Mouse (Mus musculus) heart, embryonic 11.5 days (tissue): ENCODE results near the gene Hid1. TPM values are rescaled to one million over a fixed set of nuclear protein-coding genes. Genes with fewer than 3 reads are reported as not detected.
A peak's percentile ranks its signal among the peaks of the same experiment; 100 is the strongest.

ENCODE experiments used
- ATAC-seq: fragments of 200-750 bp; cut with Nextera tagmentation; replicated peaks from 2 replicates; pipeline ENCODE4 v1.8.0; 2017; ENCODE audit warnings: moderate library complexity; ENCODE audit not compliant: insufficient number of reproducible peaks, low FRiP score, low TSS enrichment
- H3K27ac ChIP-seq: fragments of 300-500 bp; sonication (generic); 2 replicates; pipeline ENCODE4 v1.5.1; 2014; ENCODE audit warnings: mild to moderate bottlenecking, low read depth, low read length
- H3K27me3 ChIP-seq: fragments of 300-500 bp; sonication (generic); 2 replicates; pipeline ENCODE4 v1.6.1; 2014; ENCODE audit warnings: mild to moderate bottlenecking, low read length, mixed read lengths; ENCODE audit not compliant: control insufficient read depth, insufficient read depth
- H3K36me3 ChIP-seq: fragments of 300-500 bp; sonication (generic); 2 replicates; pipeline ENCODE4 v1.6.1; 2014; ENCODE audit warnings: mild to moderate bottlenecking, low read length, moderate library complexity, mixed read lengths; ENCODE audit not compliant: control insufficient read depth, insufficient read depth
- H3K4me1 ChIP-seq: fragments of 300-500 bp; sonication (generic); 2 replicates; pipeline ENCODE4 v1.6.1; 2014; ENCODE audit warnings: low read length; ENCODE audit not compliant: control insufficient read depth, insufficient read depth
- H3K4me2 ChIP-seq: fragments of 300-500 bp; sonication (generic); 2 replicates; pipeline ENCODE4 v1.6.1; 2014; ENCODE audit warnings: mild to moderate bottlenecking, moderate library complexity
- H3K4me3 ChIP-seq: fragments of 300-500 bp; sonication (generic); 2 replicates; pipeline ENCODE4 v1.5.1; 2014; ENCODE audit warnings: low read depth, low read length
- H3K9ac ChIP-seq: fragments of 300-500 bp; sonication (generic); 2 replicates; pipeline ENCODE4 v1.6.1; 2014; ENCODE audit warnings: mild to moderate bottlenecking, low read depth, low read length, moderate library complexity
- H3K9me3 ChIP-seq: fragments of 300-500 bp; sonication (generic); replicated peaks from 2 replicates; pipeline ENCODE4 v1.6.1; 2016; ENCODE audit warnings: low read length; ENCODE audit not compliant: control insufficient read depth
- WGBS: fragments of 180-500 bp; shearing (Covaris S2); extraction: QIAGEN DNeasy Blood & Tissue Kit; methylation state at CpG from one replicate; pipeline ENCODE4 v1.1.7; 2014; ENCODE audit not compliant: insufficient replicate concordance; 5-methylcytosine and 5-hydroxymethylcytosine counted together
- polyA plus RNA-seq: library from polyadenylated mRNA; unstranded; fragments of >200 nt; fragmentation: Nextera tagmentation; extraction: Ambion mirVana; gene quantifications from 2 replicates; pipeline ENCODE4 v1.2.1, GENCODE M21; 2014

Gene Hid1
- polyA plus RNA-seq, 1 experiment from 2014 or later, result 6.2 TPM

DNA sequence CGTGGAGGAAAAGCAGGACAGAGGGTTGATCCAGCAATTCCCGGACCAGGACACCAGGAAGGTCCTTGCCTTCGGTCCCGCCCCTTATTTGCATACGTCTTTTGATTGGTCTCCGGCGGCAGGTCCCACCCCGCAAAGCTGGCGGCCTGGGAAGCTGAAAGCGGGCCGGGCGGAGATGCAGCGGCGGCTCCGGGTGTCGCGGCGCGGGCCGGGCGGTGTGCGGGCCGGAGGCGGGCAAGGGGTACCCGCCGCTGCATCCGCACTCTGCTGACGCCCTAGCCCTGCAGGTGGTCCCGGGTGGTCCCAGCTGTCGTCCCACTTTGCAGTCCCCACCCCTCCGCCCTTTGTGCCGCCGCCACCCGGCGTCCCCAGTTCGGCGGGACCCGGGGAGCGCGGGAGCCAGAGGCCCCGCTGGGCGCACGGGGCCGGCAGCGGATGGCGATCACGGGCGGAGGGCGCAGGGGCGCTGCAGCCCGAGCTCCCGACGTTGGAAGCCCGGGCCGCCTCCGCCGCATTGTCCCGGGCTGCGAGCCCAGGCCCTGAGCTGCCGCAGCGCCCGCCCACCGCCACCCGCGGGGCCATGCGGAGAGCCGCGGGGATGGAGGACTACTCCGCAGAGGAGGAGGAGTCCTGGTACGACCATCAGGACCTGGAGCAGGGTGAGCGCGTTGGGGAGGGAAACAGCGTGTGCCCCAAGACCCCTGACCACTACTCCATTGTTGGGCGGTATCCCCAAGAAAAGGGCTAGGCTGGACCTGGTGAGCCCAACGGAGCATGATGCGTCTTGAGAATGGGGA is 14.4 kb upstream of the Hid1 start, which contains the start of gene Cdr2l:
Gene Cdr2l, plus strand, starts transcription at position 174 of the 797 bp plus-strand sequence.
- peak within 1 kb of the TSS; percentile 75 for H3K4me2 ChIP-seq
- peak; percentile 83 for ATAC-seq
- H3K27me3 ChIP-seq, result peaks cover 15% of the 10 kb centered on the region; the same call in 1 of the 2 replicates
- under 1% methylated on average over 76 of the region's 76 CpGs for WGBS
- H3K4me3 ChIP-seq, result peak within 1 kb of the TSS; percentile 78
- H3K9ac ChIP-seq, result peak within 1 kb of the TSS; percentile 85
- H3K9me3 ChIP-seq, result no peaks in the 10 kb centered on the region
- peak within 1 kb of the TSS; percentile 68 for H3K27ac ChIP-seq
- H3K36me3 ChIP-seq, result no peaks in the 10 kb centered on the region
- peaks cover 27% of the 10 kb centered on the region for H3K4me1 ChIP-seq

DNA sequence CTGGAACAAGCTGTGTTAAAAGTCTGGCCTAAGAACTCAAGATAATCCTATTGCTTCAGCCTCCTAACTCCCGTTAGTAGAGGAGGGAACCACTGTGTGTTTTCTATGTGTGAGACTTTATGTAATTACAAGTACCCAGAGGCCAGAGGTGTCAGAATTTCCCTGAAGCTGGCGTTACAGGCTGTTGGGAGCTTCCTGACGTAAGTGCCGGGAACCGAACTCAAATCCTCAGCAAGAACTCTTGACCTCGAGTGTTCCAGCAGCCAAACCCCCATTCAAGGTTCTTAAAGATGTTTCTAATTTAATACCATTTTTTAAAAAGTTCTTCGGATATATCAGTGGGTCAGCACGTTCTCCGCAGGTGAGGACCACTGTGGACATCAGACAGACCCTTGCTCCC is 13.7 kb upstream of the Hid1 start:
- peaks cover 18% of the 10 kb centered on the region; the same call in 1 of the 2 replicates for H3K27me3 ChIP-seq
- peak overlapping the region; percentile 78 for H3K4me3 ChIP-seq
- no peaks in the 10 kb centered on the region for H3K9me3 ChIP-seq
- no peaks in the 10 kb centered on the region for H3K36me3 ChIP-seq
- WGBS, result 8% methylated on average over 9 of the region's 9 CpGs
- peaks cover 27% of the 10 kb centered on the region for H3K4me1 ChIP-seq
- no peak overlapping the region for H3K27ac ChIP-seq
- no peak for ATAC-seq
- peak overlapping the region; percentile 75 for H3K4me2 ChIP-seq
- peak overlapping the region; percentile 46; the same call in 1 of the 2 replicates for H3K9ac ChIP-seq

DNA sequence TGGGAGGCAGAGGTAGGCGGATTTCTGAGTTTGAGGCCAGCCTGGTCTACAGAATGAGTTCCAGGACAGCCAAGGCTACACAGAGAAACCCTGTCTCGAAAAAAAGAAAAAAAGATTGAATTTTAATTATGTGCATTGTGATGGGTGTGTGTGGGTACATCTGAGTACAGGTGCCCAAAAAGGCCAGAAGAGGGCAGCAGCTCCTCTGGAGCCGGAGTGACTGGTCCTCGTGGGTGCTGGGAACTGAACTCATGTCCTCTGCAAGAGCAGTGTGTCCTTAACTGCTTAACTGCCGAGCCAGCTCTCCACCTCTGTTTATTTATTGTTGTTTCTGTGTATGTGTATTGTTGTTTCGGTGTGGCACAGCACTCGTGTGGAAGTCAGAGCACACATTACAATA is 10.3 kb upstream of the Hid1 start:
- H3K9ac ChIP-seq, result no peak overlapping the region
- no peak overlapping the region for H3K4me3 ChIP-seq
- no peaks in the 10 kb centered on the region for H3K9me3 ChIP-seq
- WGBS, result 67% methylated on average over 7 of the region's 7 CpGs
- peaks cover 28% of the 10 kb centered on the region for H3K27me3 ChIP-seq
- H3K4me1 ChIP-seq, result peaks cover 12% of the 10 kb centered on the region
- H3K36me3 ChIP-seq, result no peaks in the 10 kb centered on the region
- no peak for ATAC-seq
- H3K27ac ChIP-seq, result no peak overlapping the region
- no peak overlapping the region for H3K4me2 ChIP-seq

DNA sequence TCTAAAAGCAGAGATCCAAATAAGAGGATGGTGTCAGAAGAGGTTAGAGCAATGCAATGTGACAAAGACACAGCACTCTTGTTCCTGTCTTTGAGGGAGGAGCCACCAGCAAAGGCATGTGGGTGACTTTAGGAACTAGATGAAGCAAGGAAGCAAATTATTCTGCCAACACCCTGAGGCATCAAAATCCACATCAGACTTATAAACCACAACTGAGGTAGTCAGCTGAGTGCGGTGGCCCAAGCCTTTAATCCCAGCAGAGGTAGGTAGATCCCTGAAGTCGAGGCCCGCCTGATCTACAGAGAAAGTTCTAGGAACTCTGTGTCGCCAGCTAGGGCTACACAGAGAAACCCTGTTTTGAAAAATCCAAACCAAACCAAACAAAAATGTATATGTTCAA is 9.7 kb upstream of the Hid1 start:
- no peak overlapping the region for H3K4me3 ChIP-seq
- H3K27me3 ChIP-seq, result peaks cover 27% of the 10 kb centered on the region
- no peak overlapping the region for H3K4me2 ChIP-seq
- no peaks in the 10 kb centered on the region for H3K9me3 ChIP-seq
- no peak overlapping the region for H3K9ac ChIP-seq
- no peak overlapping the region for H3K27ac ChIP-seq
- H3K4me1 ChIP-seq, result peaks cover 9% of the 10 kb centered on the region; the same call in 1 of the 2 replicates
- ATAC-seq, result no peak
- WGBS, result 78% methylated on average over 4 of the region's 4 CpGs
- no peaks in the 10 kb centered on the region for H3K36me3 ChIP-seq

DNA sequence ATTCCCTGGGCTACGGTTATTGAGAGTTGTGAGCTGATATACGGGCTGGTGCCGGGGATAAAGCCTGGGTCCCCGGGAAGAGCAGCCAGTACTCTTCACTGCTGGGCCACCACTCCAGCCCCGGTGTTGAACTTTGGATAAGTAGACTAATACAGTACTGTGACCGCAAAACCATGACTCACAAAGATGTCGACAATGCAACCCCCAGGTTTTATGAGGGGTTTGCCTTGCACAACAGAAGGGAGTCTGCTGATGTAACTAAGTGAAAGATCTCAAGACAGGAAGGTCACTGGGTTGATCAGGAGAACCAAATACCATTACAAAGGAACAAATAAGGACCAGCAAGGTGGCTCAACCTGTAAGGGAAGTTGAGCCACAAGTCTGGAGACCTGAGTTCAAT is 9.2 kb upstream of the Hid1 start:
- Histone ChIP-seq H3K9me3 (no peaks in the 10 kb centered on the region), H3K4me2 (no peak overlapping the region), H3K9ac (no peak overlapping the region), H3K27ac (no peak overlapping the region), H3K4me1 (peaks cover 9% of the 10 kb centered on the region; the same call in 1 of the 2 replicates), H3K27me3 (peaks cover 32% of the 10 kb centered on the region), H3K36me3 (no peaks in the 10 kb centered on the region), H3K4me3 (no peak overlapping the region)
- no peak for ATAC-seq
- 59% methylated on average over 7 of the region's 7 CpGs for WGBS

DNA sequence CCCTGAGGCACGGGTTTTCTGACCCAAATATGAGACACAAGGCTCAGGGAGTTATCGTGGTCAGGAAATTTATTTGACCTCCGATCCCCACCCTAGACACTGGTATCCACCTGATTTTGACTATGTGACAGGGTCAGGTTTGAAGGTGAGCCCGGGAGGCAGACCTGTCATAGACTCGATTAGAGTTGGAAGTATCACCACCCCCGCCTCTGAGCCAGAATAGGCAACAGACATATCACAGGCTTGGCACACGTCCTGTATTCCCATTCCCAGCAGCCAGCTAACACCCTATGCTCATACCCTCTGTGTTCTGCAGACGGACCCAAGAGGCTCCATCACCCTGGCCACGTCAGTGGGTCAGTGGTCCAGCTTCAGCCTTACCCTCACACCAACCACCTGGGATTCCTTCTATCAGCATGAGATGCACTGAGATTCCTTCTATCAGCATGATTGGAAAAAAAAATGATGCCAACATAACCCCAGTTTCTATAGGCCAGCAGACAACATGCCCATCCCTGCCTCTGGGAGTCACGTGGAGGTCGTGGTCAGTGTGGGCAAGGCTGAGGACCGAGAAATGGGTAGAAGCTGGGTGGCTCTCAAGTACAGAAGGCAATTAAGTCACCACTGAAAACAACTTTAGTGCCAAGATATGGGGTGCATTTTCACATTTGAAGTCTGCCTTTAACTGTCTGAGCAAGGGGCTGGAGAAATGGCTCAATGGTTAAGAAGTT is 7.3 kb upstream of the Hid1 start:
- no peak for ATAC-seq
- WGBS, result 55% methylated on average over 12 of the region's 12 CpGs
- H3K27ac ChIP-seq, result no peak overlapping the region

GRCm38 (mm10) chr11:115373805-115374694 is 6.5 kb upstream of the Hid1 start:
- 3% methylated on average over 30 of the region's 30 CpGs for WGBS
- ATAC-seq, result no peak; the same call in 1 of the 2 replicates
- H3K27ac ChIP-seq, result no peak overlapping the region

More for the DNA sequence above, 7.3 kb upstream of the Hid1 start:
- Histone ChIP-seq H3K4me1 (peaks cover 7% of the 10 kb centered on the region; the same call in 1 of the 2 replicates), H3K9ac (no peak overlapping the region), H3K36me3 (no peaks in the 10 kb centered on the region), H3K27me3 (peaks cover 45% of the 10 kb centered on the region), H3K9me3 (no peaks in the 10 kb centered on the region), H3K4me3 (peak overlapping the region; percentile 40; the same call in 1 of the 2 replicates), H3K4me2 (peak overlapping the region; percentile 74)

GRCm38 (mm10) chr11:115372737-115373136 is 5.2 kb upstream of the Hid1 start:
- H3K27me3 ChIP-seq, result peaks cover 58% of the 10 kb centered on the region
- WGBS, result 49% methylated on average over 2 of the region's 2 CpGs

More at GRCm38 (mm10) chr11:115373805-115374694, 6.5 kb upstream of the Hid1 start:
- peak overlapping the region; percentile 63; the same call in 1 of the 2 replicates for H3K9ac ChIP-seq
- H3K27me3 ChIP-seq, result peaks cover 50% of the 10 kb centered on the region
- H3K36me3 ChIP-seq, result no peaks in the 10 kb centered on the region
- H3K4me2 ChIP-seq, result peak overlapping the region; percentile 74
- H3K4me3 ChIP-seq, result peak overlapping the region; percentile 40
- peaks cover 7% of the 10 kb centered on the region; the same call in 1 of the 2 replicates for H3K4me1 ChIP-seq
- no peaks in the 10 kb centered on the region for H3K9me3 ChIP-seq

More at GRCm38 (mm10) chr11:115372737-115373136, 5.2 kb upstream of the Hid1 start:
- H3K9ac ChIP-seq, result no peak overlapping the region
- no peaks in the 10 kb centered on the region for H3K36me3 ChIP-seq
- no peak for ATAC-seq
- H3K4me2 ChIP-seq, result no peak overlapping the region
- H3K27ac ChIP-seq, result no peak overlapping the region
- no peak overlapping the region for H3K4me3 ChIP-seq
- H3K9me3 ChIP-seq, result no peaks in the 10 kb centered on the region
- H3K4me1 ChIP-seq, result peaks cover 7% of the 10 kb centered on the region; the same call in 1 of the 2 replicates
